Mouse (Mus musculus) heart, embryonic 11.5 days (tissue): ENCODE measurements at regions not wholly inside any gene's neighbourhood (a gene's known extent, or its start where the extent isn't known, plus 50 kb on each side); places are given as distances from the start of the nearest gene placed in this dataset.

ENCODE experiments used
- ATAC-seq: fragments of 200-750 bp; cut with Nextera tagmentation; replicated peaks from 2 replicates; pipeline ENCODE4 v1.8.0; 2017; ENCODE audit warnings: moderate library complexity; ENCODE audit not compliant: insufficient number of reproducible peaks, low FRiP score, low TSS enrichment
- H3K27ac ChIP-seq: fragments of 300-500 bp; sonication (generic); 2 replicates; pipeline ENCODE4 v1.5.1; 2014; ENCODE audit warnings: mild to moderate bottlenecking, low read depth, low read length
- H3K27me3 ChIP-seq: fragments of 300-500 bp; sonication (generic); 2 replicates; pipeline ENCODE4 v1.6.1; 2014; ENCODE audit warnings: mild to moderate bottlenecking, low read length, mixed read lengths; ENCODE audit not compliant: control insufficient read depth, insufficient read depth
- H3K36me3 ChIP-seq: fragments of 300-500 bp; sonication (generic); 2 replicates; pipeline ENCODE4 v1.6.1; 2014; ENCODE audit warnings: mild to moderate bottlenecking, low read length, moderate library complexity, mixed read lengths; ENCODE audit not compliant: control insufficient read depth, insufficient read depth
- H3K4me1 ChIP-seq: fragments of 300-500 bp; sonication (generic); 2 replicates; pipeline ENCODE4 v1.6.1; 2014; ENCODE audit warnings: low read length; ENCODE audit not compliant: control insufficient read depth, insufficient read depth
- H3K4me2 ChIP-seq: fragments of 300-500 bp; sonication (generic); 2 replicates; pipeline ENCODE4 v1.6.1; 2014; ENCODE audit warnings: mild to moderate bottlenecking, moderate library complexity
- H3K4me3 ChIP-seq: fragments of 300-500 bp; sonication (generic); 2 replicates; pipeline ENCODE4 v1.5.1; 2014; ENCODE audit warnings: low read depth, low read length
- H3K9ac ChIP-seq: fragments of 300-500 bp; sonication (generic); 2 replicates; pipeline ENCODE4 v1.6.1; 2014; ENCODE audit warnings: mild to moderate bottlenecking, low read depth, low read length, moderate library complexity
- H3K9me3 ChIP-seq: fragments of 300-500 bp; sonication (generic); replicated peaks from 2 replicates; pipeline ENCODE4 v1.6.1; 2016; ENCODE audit warnings: low read length; ENCODE audit not compliant: control insufficient read depth
- WGBS: fragments of 180-500 bp; shearing (Covaris S2); extraction: QIAGEN DNeasy Blood & Tissue Kit; methylation state at CpG from one replicate; pipeline ENCODE4 v1.1.7; 2014; ENCODE audit not compliant: insufficient replicate concordance; 5-methylcytosine and 5-hydroxymethylcytosine counted together

GRCm38 (mm10) chr14:58637405-58638336, 505.0 kb downstream of the 1700129C05Rik start:
- ATAC-seq = no peak

GRCm38 (mm10) chr14:58631221-58631620, 511.5 kb downstream of the 1700129C05Rik start:
- no peak overlapping the region for H3K4me3 ChIP-seq
- peaks cover 13% of the 10 kb centered on the region for H3K4me1 ChIP-seq
- H3K4me2 ChIP-seq = no peak overlapping the region
- no peak for ATAC-seq
- H3K9me3 ChIP-seq = no peaks in the 10 kb centered on the region
- 0 out of 2 replicates have a peak, but pooled peaks cover 2% of the 10 kb centered on the region for H3K27me3 ChIP-seq
- peak overlapping the region; percentile 22; the same call in 1 of the 2 replicates for H3K9ac ChIP-seq
- H3K36me3 ChIP-seq = no peaks in the 10 kb centered on the region
- no peak overlapping the region for H3K27ac ChIP-seq
- WGBS = 35% methylated on average over 9 of the region's 9 CpGs

More at GRCm38 (mm10) chr14:58637405-58638336, 505.0 kb downstream of the 1700129C05Rik start:
- H3K9me3 ChIP-seq = no peaks in the 10 kb centered on the region
- no peak overlapping the region for H3K27ac ChIP-seq
- H3K4me1 ChIP-seq = no peaks in the 10 kb centered on the region
- H3K4me3 ChIP-seq = no peak overlapping the region
- H3K27me3 ChIP-seq = no peaks in the 10 kb centered on the region
- WGBS = 79% methylated on average over 13 of the region's 13 CpGs
- H3K4me2 ChIP-seq = no peak overlapping the region
- no peaks in the 10 kb centered on the region for H3K36me3 ChIP-seq
- H3K9ac ChIP-seq = no peak overlapping the region

GRCm38 (mm10) chr14:58628266-58628665, 514.4 kb downstream of the 1700129C05Rik start:
- H3K4me2 ChIP-seq = no peak overlapping the region
- ATAC-seq = no peak
- H3K27ac ChIP-seq = no peak overlapping the region
- 86% methylated on average over 2 of the region's 2 CpGs for WGBS
- H3K36me3 ChIP-seq = no peaks in the 10 kb centered on the region
- no peaks in the 10 kb centered on the region for H3K9me3 ChIP-seq
- no peak overlapping the region for H3K4me3 ChIP-seq
- peaks cover 19% of the 10 kb centered on the region for H3K4me1 ChIP-seq
- H3K27me3 ChIP-seq = 0 out of 2 replicates have a peak, but pooled peaks cover 2% of the 10 kb centered on the region
- no peak overlapping the region for H3K9ac ChIP-seq

GRCm38 (mm10) chr14:58626506-58627256, 516.0 kb downstream of the 1700129C05Rik start:
- Histone ChIP-seq H3K36me3 (no peaks in the 10 kb centered on the region), H3K4me3 (no peak overlapping the region), H3K27me3 (0 out of 2 replicates have a peak, but pooled peaks cover 2% of the 10 kb centered on the region), H3K4me1 (peaks cover 18% of the 10 kb centered on the region), H3K9ac (no peak overlapping the region), H3K4me2 (peak overlapping the region; percentile 35), H3K27ac (peak overlapping the region; percentile 85), H3K9me3 (no peaks in the 10 kb centered on the region)
- 0 out of 2 replicates have a peak, but pooled peaks have one; percentile 42 for ATAC-seq
- 14% methylated on average over 5 of the region's 5 CpGs for WGBS

- H3K9me3 ChIP-seq = no peaks in the 10 kb centered on the region
- no peak overlapping the region for H3K9ac ChIP-seq
- H3K4me3 ChIP-seq = no peak overlapping the region
- 80% methylated on average over 2 of the region's 2 CpGs for WGBS
- H3K27me3 ChIP-seq = no peaks in the 10 kb centered on the region
- H3K36me3 ChIP-seq = no peaks in the 10 kb centered on the region
- ATAC-seq = no peak
- H3K4me1 ChIP-seq = 0 out of 2 replicates have a peak, but pooled peaks cover 3% of the 10 kb centered on the region
- H3K27ac ChIP-seq = no peak overlapping the region
- no peak overlapping the region for H3K4me2 ChIP-seq
Measured at GRCm38 (mm10) chr14:58620186-58620585, 522.5 kb downstream of the 1700129C05Rik start.

- no peak overlapping the region for H3K27ac ChIP-seq
- 68% methylated on average over 10 of the region's 10 CpGs for WGBS
- no peak overlapping the region for H3K9ac ChIP-seq
- H3K27me3 ChIP-seq = no peaks in the 10 kb centered on the region
- 0 out of 2 replicates have a peak, but pooled peaks cover 3% of the 10 kb centered on the region for H3K4me1 ChIP-seq
- ATAC-seq = no peak
- H3K36me3 ChIP-seq = no peaks in the 10 kb centered on the region
- no peaks in the 10 kb centered on the region for H3K9me3 ChIP-seq
- H3K4me2 ChIP-seq = no peak overlapping the region
- no peak overlapping the region for H3K4me3 ChIP-seq
Measured at GRCm38 (mm10) chr14:58617656-58618055, 525.0 kb downstream of the 1700129C05Rik start.

- 58% methylated on average over 4 of the region's 4 CpGs for WGBS
- peaks cover 12% of the 10 kb centered on the region for H3K4me1 ChIP-seq
- no peak overlapping the region; the same call in 1 of the 2 replicates for H3K27ac ChIP-seq
Measured at GRCm38 (mm10) chr14:58608216-58608615, 534.5 kb downstream of the 1700129C05Rik start.

GRCm38 (mm10) chr14:58607734-58608133, 535.0 kb downstream of the 1700129C05Rik start:
- ATAC-seq = no peak
- WGBS = 26% methylated on average over 2 of the region's 2 CpGs
- no peak overlapping the region for H3K4me3 ChIP-seq
- H3K36me3 ChIP-seq = no peaks in the 10 kb centered on the region
- H3K27ac ChIP-seq = no peak overlapping the region; the same call in 1 of the 2 replicates
- H3K9ac ChIP-seq = no peak overlapping the region
- no peak overlapping the region for H3K4me2 ChIP-seq
- peaks cover 12% of the 10 kb centered on the region for H3K4me1 ChIP-seq
- H3K9me3 ChIP-seq = no peaks in the 10 kb centered on the region
- no peaks in the 10 kb centered on the region for H3K27me3 ChIP-seq

More at GRCm38 (mm10) chr14:58608216-58608615, 534.5 kb downstream of the 1700129C05Rik start:
- no peak overlapping the region for H3K4me2 ChIP-seq
- no peaks in the 10 kb centered on the region for H3K36me3 ChIP-seq
- H3K9ac ChIP-seq = no peak overlapping the region
- H3K4me3 ChIP-seq = no peak overlapping the region
- no peaks in the 10 kb centered on the region for H3K9me3 ChIP-seq
- ATAC-seq = no peak
- H3K27me3 ChIP-seq = no peaks in the 10 kb centered on the region
